Mouse (Mus musculus): ENCODE results near the gene Tmem97.

GRCm38 (mm10) chr11:78513106-78513790 lies 37.3 kb downstream of the Tmem97 start:
- TF ChIP-seq MAX (IDR thresholded peaks at IDR 0.05; ENCODE audit: low read length) = no peak
- TF ChIP-seq CTCF (IDR thresholded peaks at IDR 0.05 in 2 of 3, conservative IDR thresholded peaks at IDR 0.05 in 1 of 3; ENCODE audit: control insufficient read depth in 1 of 3, insufficient read depth in 1 of 3, low read depth in 2 of 3, low read length in 3 of 3, poor library complexity in 1 of 3, severe bottlenecking in 1 of 3) = no peak
- TF ChIP-seq GATA1 (IDR thresholded peaks at IDR 0.05; ENCODE audit: low read depth, low read length) = no peak
- no peak for TF ChIP-seq BHLHE40 (IDR thresholded peaks at IDR 0.05; ENCODE audit: borderline replicate concordance, low read depth, low read length)
- TF ChIP-seq ZNF384 (IDR thresholded peaks at IDR 0.05; ENCODE audit: low read depth, low read length) = no peak
- TF ChIP-seq MYB (IDR thresholded peaks at IDR 0.05; ENCODE audit: low read depth, low read length) = no peak
- no peak for TF ChIP-seq MAFK (IDR thresholded peaks at IDR 0.05; ENCODE audit: borderline replicate concordance, low read depth, low read length)
- TF ChIP-seq NELFE (IDR thresholded peaks at IDR 0.05; ENCODE audit: low read depth, low read length) = no peak
- no peak for TF ChIP-seq MAZ (IDR thresholded peaks at IDR 0.05; ENCODE audit: low read depth, low read length)

All from MEL (cell line).